In the genomic region with DNA sequence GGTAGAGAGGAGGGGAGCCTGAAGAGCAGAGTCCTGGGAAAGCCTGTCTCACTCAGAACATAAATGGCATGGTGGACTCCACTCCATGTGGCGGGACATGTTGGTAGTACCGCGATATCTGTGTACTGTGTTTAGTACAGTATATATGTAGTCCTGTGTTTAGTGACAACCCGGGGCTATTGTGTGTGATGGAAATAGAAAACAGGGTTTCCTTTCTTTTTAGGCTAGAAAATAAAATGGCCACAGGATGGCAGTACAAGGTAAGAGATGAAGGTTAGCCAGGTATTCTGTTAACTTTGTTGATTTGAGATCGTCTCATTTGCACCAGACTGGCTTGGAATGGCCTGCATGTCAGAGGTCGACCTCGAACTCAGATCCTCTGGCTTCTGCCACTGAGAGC, we compare ENCODE assay signal across 9 mouse cellular contexts.
A peak's percentile ranks its signal among the peaks of the same experiment; 100 is the strongest.
DNase-seq lines count a peak whose midpoint lies in the region; ATAC-seq and TF ChIP-seq lines count a peak whose summit lies in the region.
"Had no signal": no experiment of that assay in that cellular context is flagged by ENCODE, and none has a peak within 500 bp of the region (broad histone marks: within the 10 kb centered on the region; RNA-seq: fewer than 3 reads in every experiment).

No protein-coding gene starts in this region.

- no peaks in the 10 kb centered on the region for H3K9me3 ChIP-seq in heart, embryonic 14.5 days (ENCODE audit: control insufficient read depth, low read length)
- H3K9me3 ChIP-seq: embryonic facial prominence, embryonic 12.5 days had no signal

- no peak for ATAC-seq in heart, embryonic 14.5 days (ENCODE audit: insufficient number of reproducible peaks, insufficient read depth, low FRiP score, low read depth)

- H3K36me3 ChIP-seq in heart, embryonic 14.5 days (ENCODE audit: control insufficient read depth, insufficient read depth, low read length): no peaks in the 10 kb centered on the region
- H3K36me3 ChIP-seq: embryonic facial prominence, embryonic 12.5 days had no signal

- H3K9ac ChIP-seq in heart, embryonic 14.5 days (ENCODE audit: low read length): peak overlapping the region; percentile 18; the same call in 1 of the 2 replicates
- H3K9ac ChIP-seq: embryonic facial prominence, embryonic 12.5 days had no signal

- H3K4me3 ChIP-seq in left cerebral cortex, adult 2 months: peak overlapping the region; percentile 18; the same call in 1 of the 2 replicates
- H3K4me3 ChIP-seq in heart, embryonic 14.5 days (ENCODE audit: control insufficient read depth in 1 of 2, insufficient read depth in 1 of 2, low read depth in 1 of 2, low read length in 2 of 2): peak overlapping the region; percentile 9 to 12; a peak in 1 of 4 replicates
- H3K4me3 ChIP-seq: embryonic facial prominence, embryonic 12.5 days had no signal

- peak overlapping the region; percentile 56 for H3K4me2 ChIP-seq in heart, embryonic 14.5 days (ENCODE audit: low read length)
- H3K4me2 ChIP-seq: embryonic facial prominence, embryonic 12.5 days had no signal

- H3K27me3 ChIP-seq in heart, embryonic 14.5 days (ENCODE audit: control insufficient read depth, insufficient read depth, low read length): no peaks in the 10 kb centered on the region; the same call in 1 of the 2 replicates

- peak in 1 of 2 experiments; percentile 24 for DNase-seq in left cerebral cortex, adult 2 months (ENCODE audit: extremely low spot score in 1 of 2, low spot score in 2 of 2)
- no peak for DNase-seq in left cerebral cortex, postnatal 4 days
- DNase-seq in ES-CJ7 (ENCODE audit: low read depth, low spot score): peak; percentile 84
- DNase-seq in cerebellum, adult 9-11 months: peak; percentile 14
- DNase-seq in kidney, postnatal 14 days: peak; percentile 45
- DNase-seq in natural killer cell, adult 2 months (ENCODE audit: low spot score in 2 of 2): peak; percentile 46
- no peak for DNase-seq in urinary bladder, postnatal 4 days (ENCODE audit: low spot score in 2 of 2)

- H3K27ac ChIP-seq in left cerebral cortex, adult 2 months: no peak overlapping the region
- H3K27ac ChIP-seq in heart, embryonic 14.5 days (replicated peaks in 1 of 2; ENCODE audit: control insufficient read depth in 1 of 2, insufficient read depth in 1 of 2, low read depth in 2 of 2, low read length in 2 of 2): no peak overlapping the region
- H3K27ac ChIP-seq: embryonic facial prominence, embryonic 12.5 days had no signal

- intact Hi-C loops in left cerebral cortex, adult 2 months (cut with DNase I): loop anchor here (1.0 to 5.0 kb wide), 5 partner anchors 41 to 654 kb away; a partner anchor contains a TSS
- intact Hi-C loops in left cerebral cortex, postnatal 4 days (cut with DNase I): loop anchor here (2.0 to 10.0 kb wide), 2 partner anchors 367 to 657 kb away; a partner anchor contains a TSS

- H3K4me1 ChIP-seq in heart, embryonic 14.5 days (ENCODE audit: control insufficient read depth in 2 of 2, insufficient read depth in 2 of 2, low read length in 2 of 2): peaks cover 13 to 19% of the 10 kb centered on the region in 2 experiments

- WGBS in heart, embryonic 14.5 days: 23% methylated on average over 7 of the region's 7 CpGs

- TF ChIP-seq CTCF in left cerebral cortex, adult 2 months (IDR thresholded peaks at IDR 0.05): peak; percentile 62

Comparison
In these comparisons a context has a peak if more than half of its experiments do, and no peak if none do; other contexts are left out.
1. DNase-seq: peak in ES-CJ7 (single experiment), cerebellum, adult 9-11 months (single experiment), kidney, postnatal 14 days (single experiment) and natural killer cell, adult 2 months (2 of 2); none in left cerebral cortex, postnatal 4 days (single experiment) and urinary bladder, postnatal 4 days (0 of 2).